Mouse (Mus musculus): Measurements from ENCODE around the gene Gfpt1. TPM values are rescaled to one million over a fixed set of nuclear protein-coding genes. Genes with fewer than 3 reads are reported as not detected.
"Not testable (repeated sequence)": the region's sequence is repeated elsewhere in the genome, so short reads cannot be mapped to it uniquely, and the experiment has no call there.

Gfpt1 gene
- total and polyA plus RNA-seq, 2 experiments from 2014 or later = 16.5 to 43.0 TPM

DNA sequence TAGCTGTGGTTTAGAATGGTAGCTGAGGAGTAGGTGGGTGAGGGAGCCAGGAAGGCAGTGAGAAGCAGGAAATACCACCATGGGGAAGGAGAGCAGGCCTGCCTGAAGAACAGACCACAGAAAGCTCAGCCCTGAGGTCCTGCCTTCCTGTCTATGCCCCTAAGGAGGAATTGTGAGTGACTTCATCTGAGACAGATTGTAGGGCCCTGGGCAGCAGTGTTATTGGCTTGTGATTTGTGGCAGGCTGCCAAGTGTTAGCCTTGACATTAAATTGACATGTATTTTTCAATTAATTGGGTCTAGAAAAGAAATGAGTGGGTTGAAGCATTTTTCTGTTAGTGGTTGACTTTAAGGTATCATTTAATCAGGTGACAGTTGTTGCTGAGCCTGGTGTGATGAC, 13.8 kb upstream of the Gfpt1 start:
- H3K4me1 ChIP-seq (ENCODE audit: insufficient read depth) = no peaks in the 10 kb centered on the region
- no peak overlapping the region for H3K9ac ChIP-seq
- no peak overlapping the region for H3K4me2 ChIP-seq (ENCODE audit: low read depth)
- H3K27me3 ChIP-seq (ENCODE audit: insufficient read depth, low read length) = no peaks in the 10 kb centered on the region
- no peaks in the 10 kb centered on the region for H3K9me3 ChIP-seq (ENCODE audit: low read length)
- no peak for TF ChIP-seq CTCF (IDR thresholded peaks at IDR 0.05; ENCODE audit: low read depth)
- ATAC-seq = no peak
- peaks cover 46% of the 10 kb centered on the region for H3K36me3 ChIP-seq (ENCODE audit: insufficient read depth)
- H3K4me3 ChIP-seq (ENCODE audit: low read depth, low read length) = no peak overlapping the region
- H3K27ac ChIP-seq (ENCODE audit: low read depth, low read length) = no peak overlapping the region
- DNase-seq = no peak

DNA sequence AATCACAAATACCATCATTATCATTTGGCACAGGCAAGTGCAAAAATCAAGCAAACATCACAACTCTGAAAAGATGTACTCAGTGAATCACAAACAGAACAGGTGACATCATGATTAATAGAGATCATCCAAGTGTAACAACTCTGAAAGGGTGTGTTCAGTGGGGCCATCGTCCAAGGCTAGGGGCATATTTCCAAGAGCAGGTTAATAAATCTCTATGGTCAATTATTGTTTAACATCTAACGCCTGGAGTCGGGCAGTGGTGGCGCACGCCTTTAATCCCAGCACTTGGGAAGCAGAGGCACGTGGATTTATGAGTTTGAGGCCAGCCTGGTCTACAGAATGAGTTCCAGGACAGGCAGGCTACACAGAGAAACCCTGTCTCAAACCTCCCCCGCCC, 11.3 kb upstream of the Gfpt1 start:
- not testable (repeated sequence) for H3K4me3 ChIP-seq (ENCODE audit: low read depth, low read length); DNase-seq; H3K9ac ChIP-seq; H3K27ac ChIP-seq (ENCODE audit: low read depth, low read length); H3K9me3 ChIP-seq (ENCODE audit: low read length); ATAC-seq; H3K27me3 ChIP-seq (ENCODE audit: insufficient read depth, low read length); H3K4me2 ChIP-seq (ENCODE audit: low read depth); H3K4me1 ChIP-seq (ENCODE audit: insufficient read depth)
- 79% methylated on average over 7 of the region's 7 CpGs for whole genome bisulfite sequencing
- H3K36me3 ChIP-seq (ENCODE audit: insufficient read depth) = peaks cover 28% of the 10 kb centered on the region

DNA sequence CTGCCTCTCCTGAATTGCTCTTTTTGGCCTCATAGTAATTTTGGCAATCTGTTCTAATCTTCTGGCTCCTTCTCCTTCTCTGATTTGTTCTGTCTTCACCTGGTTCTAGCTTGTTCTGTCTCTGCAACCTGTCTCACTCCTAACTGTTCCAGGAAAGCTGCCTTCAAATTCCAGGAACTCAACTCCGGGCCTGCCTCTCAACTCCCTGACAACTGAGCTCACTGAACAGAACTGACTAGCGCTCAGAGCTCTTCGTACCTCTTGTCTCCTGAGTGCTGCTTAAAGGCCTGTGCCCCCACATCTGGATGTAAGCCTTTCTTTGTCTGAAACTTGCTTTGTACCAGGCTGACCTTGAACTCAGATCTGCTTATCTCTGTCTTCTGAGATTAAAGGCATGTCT, 10.2 kb upstream of the Gfpt1 start:
- 94% methylated on average over 3 of the region's 3 CpGs for WGBS

DNA sequence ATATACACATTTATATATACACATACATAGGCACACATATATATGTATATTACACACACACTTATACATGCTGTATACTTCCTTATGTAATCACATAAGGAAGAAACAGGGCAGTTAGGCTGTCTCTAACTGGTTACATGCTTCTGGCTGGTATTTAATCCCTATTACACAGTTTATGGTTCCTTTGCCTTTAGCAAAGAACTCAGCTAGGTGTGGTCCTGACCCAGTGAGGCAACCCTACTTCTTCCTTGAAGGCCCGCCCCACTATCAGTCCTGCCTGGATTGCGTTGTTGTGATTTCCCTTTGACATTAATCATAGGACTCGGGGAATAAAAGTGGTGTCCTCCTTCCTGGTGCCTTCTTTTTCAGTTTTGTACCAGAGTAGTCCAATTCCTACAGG, 8.3 kb upstream of the Gfpt1 start:
- 88% methylated on average over 3 of the region's 3 CpGs for WGBS
- H3K36me3 ChIP-seq (ENCODE audit: insufficient read depth) = peaks cover 6% of the 10 kb centered on the region; the same call in 1 of the 2 replicates
- H3K4me2 ChIP-seq (ENCODE audit: low read depth) = no peak overlapping the region
- no peaks in the 10 kb centered on the region for H3K27me3 ChIP-seq (ENCODE audit: insufficient read depth, low read length)
- no peaks in the 10 kb centered on the region for H3K9me3 ChIP-seq (ENCODE audit: low read length)
- H3K4me1 ChIP-seq (ENCODE audit: insufficient read depth) = no peaks in the 10 kb centered on the region
- no peak overlapping the region for H3K4me3 ChIP-seq (ENCODE audit: low read depth, low read length)
- no peak overlapping the region for H3K9ac ChIP-seq
- no peak for TF ChIP-seq CTCF (IDR thresholded peaks at IDR 0.05; ENCODE audit: low read depth)
- DNase-seq (no peak), ATAC-seq (no peak)
- H3K27ac ChIP-seq (ENCODE audit: low read depth, low read length) = no peak overlapping the region

More for the DNA sequence above, 10.2 kb upstream of the Gfpt1 start:
- Histone ChIP-seq H3K4me1 (ENCODE audit: insufficient read depth) (no peaks in the 10 kb centered on the region), H3K9ac (no peak overlapping the region), H3K27ac (ENCODE audit: low read depth, low read length) (no peak overlapping the region), H3K27me3 (ENCODE audit: insufficient read depth, low read length) (no peaks in the 10 kb centered on the region), H3K4me2 (ENCODE audit: low read depth) (no peak overlapping the region), H3K4me3 (ENCODE audit: low read depth, low read length) (no peak overlapping the region), H3K36me3 (ENCODE audit: insufficient read depth) (peaks cover 21% of the 10 kb centered on the region), H3K9me3 (ENCODE audit: low read length) (no peaks in the 10 kb centered on the region)
- ATAC-seq (no peak), DNase-seq (no peak)
- no peak for TF ChIP-seq CTCF (IDR thresholded peaks at IDR 0.05; ENCODE audit: low read depth)

DNA sequence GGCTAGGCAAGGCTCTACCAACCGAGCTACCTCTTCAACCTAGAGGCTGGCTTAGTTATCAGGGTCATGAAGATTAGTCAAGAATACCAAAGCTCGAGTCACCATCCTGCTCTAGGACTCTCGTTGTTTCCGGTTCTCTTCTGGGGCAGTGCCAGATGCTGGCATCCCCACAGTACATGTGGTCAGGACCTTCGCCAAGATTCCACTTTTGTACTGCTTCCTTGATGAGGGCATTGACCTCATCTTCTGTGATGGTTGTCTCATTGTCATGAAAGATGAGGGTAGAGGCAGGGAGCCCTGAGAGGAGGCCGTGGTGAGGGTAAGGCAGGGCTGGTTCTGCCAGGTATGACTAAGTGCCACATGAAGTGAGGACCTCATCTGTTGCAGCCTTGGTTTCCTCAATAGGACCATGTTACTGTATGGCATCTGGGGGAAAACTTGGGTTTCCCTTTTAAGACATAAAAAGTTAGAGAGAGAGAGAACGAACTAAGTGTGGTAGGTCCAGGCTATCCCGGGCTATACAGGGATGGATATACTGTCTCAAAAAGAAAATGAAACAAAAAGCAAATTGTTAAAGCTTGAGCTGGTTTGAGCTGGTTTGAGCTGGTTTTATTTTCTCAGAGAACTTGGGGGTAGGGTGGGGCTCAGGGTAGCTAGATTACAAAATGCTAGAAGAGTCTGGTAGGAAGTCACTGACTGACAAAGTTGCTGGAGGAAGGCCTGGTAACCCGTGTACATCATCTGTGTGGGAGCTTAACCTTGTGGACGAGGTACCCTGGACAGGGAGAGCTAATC, 4.6 kb upstream of the Gfpt1 start:
- WGBS = 79% methylated on average over 10 of the region's 10 CpGs
- no peak overlapping the region for H3K27ac ChIP-seq (ENCODE audit: low read depth, low read length)
- H3K4me3 ChIP-seq (ENCODE audit: low read depth, low read length) = no peak overlapping the region
- no peaks in the 10 kb centered on the region for H3K4me1 ChIP-seq (ENCODE audit: insufficient read depth)
- no peak overlapping the region for H3K4me2 ChIP-seq (ENCODE audit: low read depth)
- DNase-seq = no peak
- no peaks in the 10 kb centered on the region for H3K9me3 ChIP-seq (ENCODE audit: low read length)
- no peaks in the 10 kb centered on the region for H3K36me3 ChIP-seq (ENCODE audit: insufficient read depth)
- no peak overlapping the region for H3K9ac ChIP-seq
- H3K27me3 ChIP-seq (ENCODE audit: insufficient read depth, low read length) = no peaks in the 10 kb centered on the region
- TF ChIP-seq CTCF (IDR thresholded peaks at IDR 0.05; ENCODE audit: low read depth) = no peak
- ATAC-seq = no peak

DNA sequence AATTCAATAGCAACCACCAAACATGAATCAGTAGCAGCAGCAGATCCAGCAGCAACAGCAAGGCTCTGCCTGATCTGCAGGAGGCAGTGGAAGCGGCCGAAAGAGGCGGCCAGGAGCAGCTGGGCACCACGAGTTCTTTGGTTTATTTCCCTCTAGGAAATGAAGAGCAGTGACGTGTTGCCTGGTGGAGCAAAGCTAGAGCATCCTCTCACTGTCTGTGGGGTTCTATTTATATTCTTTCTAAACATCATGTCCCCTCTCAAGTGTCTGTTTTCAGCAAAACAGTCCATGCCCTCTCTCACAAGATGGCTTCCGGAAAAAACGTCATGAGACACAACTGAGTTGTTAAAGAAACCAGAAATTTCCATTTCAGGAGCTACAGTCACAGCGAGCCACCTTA, 3.5 kb upstream of the Gfpt1 start:
- H3K27me3 ChIP-seq (ENCODE audit: insufficient read depth, low read length) = no peaks in the 10 kb centered on the region

DNA sequence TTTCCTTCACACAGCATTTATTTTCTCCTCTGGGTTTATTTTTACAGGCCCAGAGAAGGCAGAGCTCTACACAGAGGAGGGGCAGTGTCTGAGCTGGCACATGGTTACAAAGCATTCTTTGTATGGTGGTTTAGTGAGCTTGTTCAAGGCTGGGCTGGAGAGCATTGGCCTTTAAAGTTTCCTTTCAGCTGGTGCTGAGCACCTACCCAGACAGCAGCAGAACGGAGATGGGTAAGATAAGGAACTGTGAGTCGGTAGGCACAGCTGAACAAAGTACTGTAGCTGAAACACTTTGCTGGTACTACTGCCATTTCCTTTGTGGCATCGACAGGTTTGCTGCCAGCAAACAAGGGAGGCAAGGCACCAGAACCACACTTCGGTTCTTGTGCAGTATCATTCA, 1.7 kb upstream of the Gfpt1 start:
- Histone ChIP-seq H3K9me3 (ENCODE audit: low read length) (no peaks in the 10 kb centered on the region), H3K4me3 (ENCODE audit: low read depth, low read length) (no peak overlapping the region), H3K36me3 (ENCODE audit: insufficient read depth) (no peaks in the 10 kb centered on the region), H3K4me2 (ENCODE audit: low read depth) (no peak overlapping the region), H3K9ac (no peak overlapping the region), H3K4me1 (ENCODE audit: insufficient read depth) (peaks cover 15% of the 10 kb centered on the region; the same call in 1 of the 2 replicates), H3K27ac (ENCODE audit: low read depth, low read length) (no peak overlapping the region), H3K27me3 (ENCODE audit: insufficient read depth, low read length) (no peaks in the 10 kb centered on the region)
- ATAC-seq (no peak), DNase-seq (no peak)
- WGBS = 71% methylated on average over 4 of the region's 4 CpGs
- no peak for TF ChIP-seq CTCF (IDR thresholded peaks at IDR 0.05; ENCODE audit: low read depth)

More for the DNA sequence above, 3.5 kb upstream of the Gfpt1 start:
- Histone ChIP-seq H3K27ac (ENCODE audit: low read depth, low read length) (no peak overlapping the region), H3K9ac (no peak overlapping the region), H3K9me3 (ENCODE audit: low read length) (no peaks in the 10 kb centered on the region), H3K4me2 (ENCODE audit: low read depth) (no peak overlapping the region), H3K36me3 (ENCODE audit: insufficient read depth) (no peaks in the 10 kb centered on the region), H3K4me3 (ENCODE audit: low read depth, low read length) (no peak overlapping the region), H3K4me1 (ENCODE audit: insufficient read depth) (peaks cover 8% of the 10 kb centered on the region; the same call in 1 of the 2 replicates)
- no peak for TF ChIP-seq CTCF (IDR thresholded peaks at IDR 0.05; ENCODE audit: low read depth)
- no peak for DNase-seq
- no peak for ATAC-seq
- WGBS = 91% methylated on average over 8 of the region's 8 CpGs
